Mouse (Mus musculus) liver, adult 2 months (tissue): ENCODE measurements around the gene Arhgef2.

Source experiments
- CTCF ChIP-seq: fragments of 200-500 bp; IDR thresholded peaks from 2 replicates; pipeline ENCODE4 v1.5.1; 2011; ENCODE audit warnings: low read depth, low read length, control low read depth
- POLR2A ChIP-seq: fragments of 200-500 bp; IDR thresholded peaks from 2 replicates; pipeline ENCODE4 v1.6.1; 2011; ENCODE audit warnings: low read length, control low read depth; ENCODE audit not compliant: insufficient read depth; ENCODE audit errors: extremely low read depth

GRCm38 (mm10) chr3:88571856-88572255, 33.9 kb upstream of the Arhgef2 start:
- no peak for TF ChIP-seq CTCF
- TF ChIP-seq POLR2A, result no peak
